Mouse (Mus musculus) T-helper 17 cell (primary cell): Measurements from ENCODE around the gene Cab39l.

Experiments
- in situ Hi-C, 2 experiments: fragments of 300-600 bp; cut with MboI, MseI; formaldehyde crosslinking; loops; 1 replicate in 1 of 2; 2 replicates in 1 of 2; pipeline ENCODE4 v1.15.1; 2025; ENCODE audit warnings: high pct_unique_total_duplicates in 2 of 2

Gene Cab39l

GRCm38 (mm10) chr14:59625806-59626364 lies 185.1 kb downstream of the Cab39l start:
- in situ Hi-C loops = no loop called here

GRCm38 (mm10) chr14:59626711-59627110 lies 185.9 kb downstream of the Cab39l start:
- in situ Hi-C loops = no loop called here

- in situ Hi-C loops = no loop called here
Measured at GRCm38 (mm10) chr14:59627142-59627680, 186.4 kb downstream of the Cab39l start.

GRCm38 (mm10) chr14:59627823-59628222 lies 187.1 kb downstream of the Cab39l start:
- in situ Hi-C loops = no loop called here

GRCm38 (mm10) chr14:59629308-59629707 lies 188.5 kb downstream of the Cab39l start:
- in situ Hi-C loops = no loop called here

GRCm38 (mm10) chr14:59630096-59630495 lies 189.3 kb downstream of the Cab39l start:
- in situ Hi-C loops = no loop called here

- in situ Hi-C loops = no loop called here
Measured at GRCm38 (mm10) chr14:59632067-59632466, 191.3 kb downstream of the Cab39l start.

- in situ Hi-C loops = no loop called here
Measured at GRCm38 (mm10) chr14:59633295-59633898, 192.6 kb downstream of the Cab39l start.

GRCm38 (mm10) chr14:59633988-59634387 lies 193.2 kb downstream of the Cab39l start:
- in situ Hi-C loops = no loop called here
